Mouse (Mus musculus) myocyte (in vitro differentiated cells): ENCODE measurements around the gene Slc12a3. TPM values are rescaled to one million over a fixed set of nuclear protein-coding genes. Genes with fewer than 3 reads are reported as not detected.

Experiments used
- H3K27me3 ChIP-seq: one replicate; pipeline ENCODE4 v1.6.1; 2011; ENCODE audit not compliant: control insufficient read depth, insufficient read depth, insufficient read length
- H3K36me3 ChIP-seq: one replicate; pipeline ENCODE4 v1.6.1; 2011; ENCODE audit not compliant: control insufficient read depth, insufficient read depth
- H3K4me2 ChIP-seq: one replicate; pipeline ENCODE4 v1.6.1; 2011; ENCODE audit warnings: low read depth, control low read depth
- H3K4me3 ChIP-seq: one replicate; pipeline ENCODE4 v1.5.1; 2011; ENCODE audit warnings: mild to moderate bottlenecking, control low read depth, moderate library complexity
- H3K79me2 ChIP-seq: one replicate; pipeline ENCODE4 v1.6.1; 2011; ENCODE audit not compliant: control insufficient read depth, insufficient read depth
- H3ac ChIP-seq: one replicate; pipeline ENCODE4 v1.6.1; 2011; ENCODE audit not compliant: control insufficient read depth, insufficient read length
- CEBPB ChIP-seq: IDR thresholded peaks from 2 replicates; pipeline ENCODE4 v1.6.1; 2011; ENCODE audit warnings: mild to moderate bottlenecking, moderate library complexity; ENCODE audit not compliant: poor library complexity, insufficient read depth, severe bottlenecking
- E2F4 ChIP-seq: IDR thresholded peaks from one replicate; pipeline ENCODE4 v1.6.1; 2011; ENCODE audit warnings: mild to moderate bottlenecking, control low read depth, moderate library complexity; ENCODE audit not compliant: insufficient read depth
- MAX ChIP-seq: IDR thresholded peaks from one replicate; pipeline ENCODE4 v1.6.1; 2011; ENCODE audit warnings: low read depth, mild to moderate bottlenecking, control low read depth
- MYOD1 ChIP-seq, 3 experiments: IDR thresholded peaks; one replicate each; pipeline ENCODE4 v1.6.1; 2011; ENCODE audit warnings: control low read depth in 2 of 3, low read depth in 2 of 3, mild to moderate bottlenecking in 2 of 3, moderate library complexity in 1 of 3; ENCODE audit not compliant: insufficient read length in 2 of 3, control insufficient read depth in 1 of 3
- MYOG ChIP-seq, 3 experiments: IDR thresholded peaks; one replicate each; pipeline ENCODE4 v1.6.1; 2011; ENCODE audit warnings: control low read depth in 2 of 3, low read depth in 2 of 3, mild to moderate bottlenecking in 2 of 3; ENCODE audit not compliant: insufficient read length in 2 of 3, control insufficient read depth in 1 of 3, insufficient read depth in 1 of 3
- POLR2A ChIP-seq: IDR thresholded peaks from one replicate; pipeline ENCODE4 v1.6.1; 2011; ENCODE audit warnings: low read depth, mild to moderate bottlenecking, control low read depth, moderate library complexity; ENCODE audit not compliant: insufficient read length
- POLR2AphosphoS2 ChIP-seq: IDR thresholded peaks from one replicate; pipeline ENCODE4 v1.6.1; 2011; ENCODE audit warnings: low read depth, control low read depth; ENCODE audit not compliant: insufficient read length
- REST ChIP-seq: IDR thresholded peaks from one replicate; pipeline ENCODE4 v1.6.1; 2011; ENCODE audit warnings: mild to moderate bottlenecking, control low read depth, moderate library complexity; ENCODE audit not compliant: insufficient read depth, insufficient read length
- SRF ChIP-seq: IDR thresholded peaks from one replicate; pipeline ENCODE4 v1.6.1; 2011; ENCODE audit warnings: low read depth; ENCODE audit not compliant: control insufficient read depth, insufficient read length
- TCF12 ChIP-seq: IDR thresholded peaks from one replicate; pipeline ENCODE4 v1.6.1; 2011; ENCODE audit warnings: mild to moderate bottlenecking, control low read depth; ENCODE audit not compliant: poor library complexity, insufficient read depth, severe bottlenecking
- TCF3 ChIP-seq: IDR thresholded peaks from one replicate; pipeline ENCODE4 v1.6.1; 2011; ENCODE audit warnings: low read depth, control low read depth; ENCODE audit not compliant: insufficient read length
- USF1 ChIP-seq: IDR thresholded peaks from one replicate; pipeline ENCODE4 v1.6.1; 2011; ENCODE audit warnings: low read depth, mild to moderate bottlenecking, control low read depth, moderate library complexity
- polyA plus RNA-seq: library from polyadenylated mRNA; unstranded; fragments of >200 nt; fragmentation: generic; extraction: Trizol; gene quantifications from one replicate; pipeline ENCODE4 v1.2.1, GENCODE M21; 2012; ENCODE audit warnings: missing spikeins

Slc12a3 gene
- polyA plus RNA-seq, 1 experiment: 0.04 TPM

GRCm38 (mm10) chr8:94324071-94324470, 4.9 kb upstream of the Slc12a3 start:
- no peaks in the 10 kb centered on the region for H3K79me2 ChIP-seq
- H3K4me3 ChIP-seq: no peak overlapping the region
- TF ChIP-seq MYOG (IDR thresholded peaks at IDR 0.05; ENCODE audit: control insufficient read depth in 1 of 3, insufficient read depth in 1 of 3, insufficient read length in 2 of 3, low read depth in 2 of 3) (no peak), POLR2A (no peak), TCF3 (no peak), USF1 (no peak), SRF (no peak), TCF12 (no peak), POLR2AphosphoS2 (no peak), MAX (no peak), E2F4 (no peak)

GRCm38 (mm10) chr8:94326016-94326415, 3.0 kb upstream of the Slc12a3 start:
- Histone ChIP-seq H3ac (no peak overlapping the region), H3K4me2 (no peak overlapping the region), H3K4me3 (no peak overlapping the region), H3K27me3 (no peaks in the 10 kb centered on the region), H3K36me3 (no peaks in the 10 kb centered on the region), H3K79me2 (no peaks in the 10 kb centered on the region)
- TF ChIP-seq SRF (no peak), MYOG (IDR thresholded peaks at IDR 0.05; ENCODE audit: control insufficient read depth in 1 of 3, insufficient read depth in 1 of 3, insufficient read length in 2 of 3, low read depth in 2 of 3) (no peak), POLR2AphosphoS2 (no peak), TCF12 (no peak), POLR2A (no peak), MYOD1 (IDR thresholded peaks at IDR 0.05; ENCODE audit: control insufficient read depth in 1 of 3, insufficient read length in 2 of 3, low read depth in 2 of 3) (no peak), TCF3 (no peak), REST (no peak)

More at GRCm38 (mm10) chr8:94324071-94324470, 4.9 kb upstream of the Slc12a3 start:
- Histone ChIP-seq H3K4me2 (no peak overlapping the region), H3K36me3 (no peaks in the 10 kb centered on the region), H3K27me3 (no peaks in the 10 kb centered on the region), H3ac (no peak overlapping the region)

DNA sequence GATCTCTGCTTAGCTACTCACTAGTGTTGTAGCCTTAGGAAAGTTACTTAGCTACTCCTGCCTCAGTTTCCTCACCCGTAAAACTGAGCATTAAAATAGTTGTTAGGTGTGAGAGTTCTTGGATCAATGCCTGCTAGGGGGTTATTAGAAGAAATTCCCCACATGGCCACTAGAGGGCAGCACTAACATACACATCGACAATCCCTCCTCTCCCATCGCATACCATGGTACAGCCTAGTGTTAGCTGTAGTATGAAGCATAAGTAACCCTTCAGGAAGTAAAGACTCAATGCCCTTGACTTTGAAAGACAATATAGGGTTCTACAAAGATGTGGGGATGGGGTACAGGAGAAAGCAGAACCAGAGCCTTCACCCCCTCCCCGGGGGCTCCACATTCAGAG, 1.7 kb downstream of the Slc12a3 start:
- no peak overlapping the region for H3ac ChIP-seq
- H3K4me2 ChIP-seq: no peak overlapping the region
- H3K79me2 ChIP-seq: no peaks in the 10 kb centered on the region
- no peaks in the 10 kb centered on the region for H3K36me3 ChIP-seq
- no peak overlapping the region for H3K4me3 ChIP-seq
- no peak for TF ChIP-seq MYOG (IDR thresholded peaks at IDR 0.05; ENCODE audit: control insufficient read depth in 1 of 3, insufficient read depth in 1 of 3, insufficient read length in 2 of 3, low read depth in 2 of 3)
- TF ChIP-seq POLR2A: no peak
- no peak for TF ChIP-seq POLR2AphosphoS2
- no peak for TF ChIP-seq USF1
- no peak for TF ChIP-seq SRF
- no peak for TF ChIP-seq TCF12
- TF ChIP-seq E2F4: no peak
- no peak for TF ChIP-seq TCF3
- no peak for TF ChIP-seq REST
- TF ChIP-seq MAX: no peak
- no peak for TF ChIP-seq MYOD1 (IDR thresholded peaks at IDR 0.05; ENCODE audit: control insufficient read depth in 1 of 3, insufficient read length in 2 of 3, low read depth in 2 of 3)
- TF ChIP-seq CEBPB: no peak
- H3K27me3 ChIP-seq: peaks cover 20% of the 10 kb centered on the region

- no peak overlapping the region for H3K4me3 ChIP-seq
- H3K4me2 ChIP-seq: no peak overlapping the region
- H3ac ChIP-seq: no peak overlapping the region
- H3K79me2 ChIP-seq: no peaks in the 10 kb centered on the region
- H3K27me3 ChIP-seq: peaks cover 29% of the 10 kb centered on the region
- H3K36me3 ChIP-seq: no peaks in the 10 kb centered on the region
- TF ChIP-seq REST (no peak), SRF (no peak)
These were observed 4.3 kb downstream of the Slc12a3 start for GRCm38 (mm10) chr8:94333345-94333744.

DNA sequence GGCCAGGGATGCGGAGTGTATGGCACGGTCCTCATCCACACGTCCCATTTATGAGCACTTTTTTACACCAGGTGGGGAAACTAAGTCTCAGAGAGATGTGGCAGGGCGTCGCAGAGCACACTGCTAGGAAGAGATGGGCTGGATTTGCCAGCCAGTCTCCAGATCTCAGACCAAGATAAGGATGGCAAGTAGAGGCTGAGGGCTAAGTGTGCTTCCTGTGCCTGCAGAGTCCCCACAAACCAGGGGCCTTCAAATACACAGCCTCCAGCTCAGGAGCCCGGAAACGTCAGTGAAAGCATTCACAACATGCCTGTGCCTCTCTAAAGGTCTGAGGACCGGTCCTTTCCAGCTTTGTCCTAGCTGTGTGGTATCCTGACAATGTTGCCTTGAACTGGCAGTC, 8.6 kb downstream of the Slc12a3 start:
- no peak overlapping the region for H3K4me2 ChIP-seq
- TF ChIP-seq POLR2A (no peak), POLR2AphosphoS2 (no peak), USF1 (no peak), E2F4 (no peak), MAX (no peak), MYOG (IDR thresholded peaks at IDR 0.05; ENCODE audit: control insufficient read depth in 1 of 3, insufficient read depth in 1 of 3, insufficient read length in 2 of 3, low read depth in 2 of 3) (no peak), CEBPB (no peak), TCF3 (no peak), SRF (no peak), MYOD1 (IDR thresholded peaks at IDR 0.05; ENCODE audit: control insufficient read depth in 1 of 3, insufficient read length in 2 of 3, low read depth in 2 of 3) (no peak), TCF12 (no peak), REST (no peak)
- H3K27me3 ChIP-seq: peaks cover 36% of the 10 kb centered on the region
- H3K79me2 ChIP-seq: no peaks in the 10 kb centered on the region
- no peaks in the 10 kb centered on the region for H3K36me3 ChIP-seq
- H3ac ChIP-seq: no peak overlapping the region
- H3K4me3 ChIP-seq: no peak overlapping the region
